Mouse (Mus musculus) forebrain, embryonic 15.5 days (tissue): ENCODE results near the gene Orai1. TPM values are rescaled to one million over a fixed set of nuclear protein-coding genes. Genes with fewer than 3 reads are reported as not detected.

Experiments used
- ATAC-seq: fragments of 200-750 bp; cut with Nextera tagmentation; replicated peaks from 2 replicates; pipeline ENCODE4 v1.8.0; 2017; ENCODE audit warnings: mild to moderate bottlenecking, moderate TSS enrichment, moderate library complexity
- H3K27ac ChIP-seq: fragments of 300-500 bp; sonication (generic); replicated peaks from 2 replicates; pipeline ENCODE4 v1.5.1; 2015; ENCODE audit warnings: mild to moderate bottlenecking, inconsistent platforms
- H3K27me3 ChIP-seq: fragments of 300-500 bp; sonication (generic); 2 replicates; pipeline ENCODE4 v1.6.1; 2015; ENCODE audit warnings: inconsistent platforms
- H3K36me3 ChIP-seq: fragments of 300-500 bp; sonication (generic); 2 replicates; pipeline ENCODE4 v1.6.1; 2015; ENCODE audit warnings: mild to moderate bottlenecking, inconsistent platforms
- H3K4me1 ChIP-seq: fragments of 300-500 bp; sonication (generic); 2 replicates; pipeline ENCODE4 v1.6.1; 2015; ENCODE audit warnings: inconsistent platforms
- H3K4me2 ChIP-seq: fragments of 300-500 bp; sonication (generic); replicated peaks from 2 replicates; pipeline ENCODE4 v1.6.1; 2015; ENCODE audit warnings: mild to moderate bottlenecking, inconsistent platforms
- H3K4me3 ChIP-seq: fragments of 300-500 bp; sonication (generic); 2 replicates; pipeline ENCODE4 v1.5.1; 2015; ENCODE audit warnings: mild to moderate bottlenecking, inconsistent platforms
- H3K9ac ChIP-seq: fragments of 300-500 bp; sonication (generic); replicated peaks from 2 replicates; pipeline ENCODE4 v1.6.1; 2015; ENCODE audit warnings: mild to moderate bottlenecking, inconsistent platforms
- H3K9me3 ChIP-seq: fragments of 300-500 bp; sonication (generic); 2 replicates; pipeline ENCODE4 v1.6.1; 2016; ENCODE audit warnings: inconsistent platforms
- WGBS: fragments of 180-500 bp; shearing (Covaris S2); methylation state at CpG from one replicate; pipeline ENCODE4 v1.1.7; 2015; ENCODE audit warnings: mixed read lengths; 5-methylcytosine and 5-hydroxymethylcytosine counted together
- polyA plus RNA-seq: library from polyadenylated mRNA; unstranded; fragments of >200 nt; fragmentation: Nextera tagmentation; extraction: Ambion mirVana; gene quantifications from 2 replicates; pipeline ENCODE4 v1.2.1, GENCODE M21; 2015

Gene Orai1
- polyA plus RNA-seq, 1 experiment from 2014 or later, result 14.9 TPM

DNA sequence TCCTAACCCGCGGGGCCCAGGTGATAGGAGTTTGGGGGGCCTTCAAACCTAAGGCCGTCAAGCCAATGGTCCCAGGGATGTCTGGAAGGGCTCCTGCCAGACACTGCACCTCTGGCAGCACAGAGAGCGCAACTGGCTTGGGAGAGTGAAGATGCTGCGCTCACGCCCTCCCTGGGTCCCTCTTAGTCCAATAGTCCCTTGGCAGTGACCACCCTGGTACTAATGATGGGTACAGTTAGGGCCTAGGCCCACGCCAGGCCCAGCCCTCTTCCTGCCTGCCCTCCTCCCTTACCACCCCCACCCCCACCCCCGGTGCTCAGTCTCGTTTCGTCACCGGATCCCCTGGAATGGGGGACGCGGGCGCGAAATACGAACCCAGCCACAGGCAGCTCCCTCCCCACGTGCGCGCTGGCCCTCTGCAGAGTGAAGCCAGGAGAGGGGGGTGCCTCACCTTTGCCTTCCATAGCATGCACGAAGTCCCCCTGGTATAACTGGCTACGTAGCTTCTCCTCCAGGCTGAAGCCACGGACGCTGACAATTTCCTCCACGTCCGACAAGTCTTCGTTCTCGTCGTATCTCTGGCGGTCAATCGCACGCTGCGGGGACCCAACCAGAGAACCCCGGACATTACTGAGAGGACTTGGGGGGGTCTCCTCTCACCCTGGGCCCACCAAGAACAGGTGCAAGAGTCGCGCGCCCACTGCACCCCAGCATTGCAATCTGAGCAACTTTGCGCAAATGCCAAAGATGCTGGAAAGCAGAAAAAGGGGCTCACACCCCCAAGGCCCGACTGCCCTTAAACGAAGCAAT is 27.5 kb upstream of the Orai1 start:
- H3K36me3 ChIP-seq, result no peaks in the 10 kb centered on the region
- H3K27ac ChIP-seq, result peak overlapping the region; percentile 94
- no peaks in the 10 kb centered on the region for H3K9me3 ChIP-seq
- peak overlapping the region; percentile 99 for H3K4me2 ChIP-seq
- H3K27me3 ChIP-seq, result no peaks in the 10 kb centered on the region
- H3K4me3 ChIP-seq, result peak overlapping the region; percentile 68
- H3K4me1 ChIP-seq, result peaks cover 64% of the 10 kb centered on the region
- ATAC-seq, result peak; percentile 39
- peak overlapping the region; percentile 68 for H3K9ac ChIP-seq
- 3% methylated on average over 39 of the region's 39 CpGs for WGBS

DNA sequence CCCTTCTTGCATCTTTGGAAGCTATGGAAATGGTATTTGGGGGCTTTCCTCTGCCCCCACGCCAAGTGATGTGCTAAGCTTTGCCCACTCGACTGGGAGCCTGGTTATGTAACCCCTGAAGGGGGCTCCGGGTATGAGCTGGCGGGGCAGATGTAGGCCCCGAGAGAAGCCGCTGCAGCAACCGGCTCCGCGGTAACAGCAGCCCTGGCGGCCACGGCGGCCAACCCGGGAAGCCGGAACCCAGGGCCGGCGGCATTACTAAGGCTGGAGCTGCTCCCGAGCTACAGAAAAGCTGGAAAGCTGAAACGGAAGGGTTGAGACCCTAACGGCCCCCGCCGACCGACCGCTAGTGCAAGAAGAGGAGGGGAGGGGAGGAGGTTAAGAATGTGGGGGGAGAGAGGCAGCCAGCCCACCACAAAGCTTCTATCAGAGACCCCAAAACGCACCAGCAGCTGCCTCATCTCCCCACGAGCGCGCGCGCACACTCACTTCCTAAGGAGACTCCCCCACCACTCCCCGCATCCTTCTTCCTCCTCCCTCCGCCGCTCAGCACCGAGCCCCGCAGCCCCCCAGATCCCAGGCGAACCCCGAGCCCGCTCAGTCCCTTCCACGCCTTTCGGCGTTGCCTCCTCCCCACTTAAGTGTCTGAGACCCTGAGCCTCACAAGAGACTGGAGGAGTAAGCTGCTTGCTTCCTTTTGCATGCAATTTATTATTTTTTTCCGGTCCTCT is 26.7 kb upstream of the Orai1 start:
- Histone ChIP-seq H3K9me3 (no peaks in the 10 kb centered on the region), H3K4me3 (peak overlapping the region; percentile 68), H3K4me2 (peak overlapping the region; percentile 99), H3K27ac (peak overlapping the region; percentile 94), H3K9ac (peak overlapping the region; percentile 68), H3K4me1 (peaks cover 64% of the 10 kb centered on the region), H3K36me3 (no peaks in the 10 kb centered on the region), H3K27me3 (no peaks in the 10 kb centered on the region)
- 0 out of 2 replicates have a peak, but pooled peaks have one; percentile 13 for ATAC-seq
- WGBS, result 1% methylated on average over 41 of the region's 41 CpGs

DNA sequence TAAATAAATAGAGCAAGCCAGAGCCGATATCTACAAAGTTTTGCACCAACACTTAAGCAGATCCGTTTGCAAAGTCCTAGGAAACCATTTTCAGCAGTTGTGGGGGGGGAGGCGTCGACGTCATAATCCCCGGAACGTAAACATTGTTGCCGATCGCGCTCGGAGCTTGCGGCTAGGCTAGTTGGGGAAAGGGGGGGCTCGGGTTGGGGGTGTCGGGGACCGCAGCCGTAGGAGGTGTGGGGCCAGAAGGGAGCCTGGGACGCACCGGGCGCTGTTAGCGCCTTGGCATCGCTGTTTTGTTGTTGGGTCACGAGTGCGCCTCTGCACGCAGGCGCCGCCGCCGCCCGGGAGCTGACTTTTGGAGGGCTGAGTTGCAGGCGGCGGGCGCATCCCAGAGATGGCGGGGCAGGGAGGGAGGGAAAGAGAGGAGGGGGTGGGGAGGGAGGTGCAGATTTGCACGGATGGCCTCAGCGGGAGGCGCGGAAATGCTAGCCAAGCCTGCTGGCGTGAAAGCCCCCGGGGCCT is 25.8 kb upstream of the Orai1 start:
- H3K4me2 ChIP-seq, result peak overlapping the region; percentile 99
- peak; percentile 80 for ATAC-seq
- H3K36me3 ChIP-seq, result no peaks in the 10 kb centered on the region
- peak overlapping the region; percentile 68 for H3K9ac ChIP-seq
- peak overlapping the region; percentile 68 for H3K4me3 ChIP-seq
- no peaks in the 10 kb centered on the region for H3K27me3 ChIP-seq
- H3K9me3 ChIP-seq, result no peaks in the 10 kb centered on the region
- H3K4me1 ChIP-seq, result peaks cover 64% of the 10 kb centered on the region
- under 1% methylated on average over 31 of the region's 39 CpGs for WGBS
- peak overlapping the region; percentile 94 for H3K27ac ChIP-seq

DNA sequence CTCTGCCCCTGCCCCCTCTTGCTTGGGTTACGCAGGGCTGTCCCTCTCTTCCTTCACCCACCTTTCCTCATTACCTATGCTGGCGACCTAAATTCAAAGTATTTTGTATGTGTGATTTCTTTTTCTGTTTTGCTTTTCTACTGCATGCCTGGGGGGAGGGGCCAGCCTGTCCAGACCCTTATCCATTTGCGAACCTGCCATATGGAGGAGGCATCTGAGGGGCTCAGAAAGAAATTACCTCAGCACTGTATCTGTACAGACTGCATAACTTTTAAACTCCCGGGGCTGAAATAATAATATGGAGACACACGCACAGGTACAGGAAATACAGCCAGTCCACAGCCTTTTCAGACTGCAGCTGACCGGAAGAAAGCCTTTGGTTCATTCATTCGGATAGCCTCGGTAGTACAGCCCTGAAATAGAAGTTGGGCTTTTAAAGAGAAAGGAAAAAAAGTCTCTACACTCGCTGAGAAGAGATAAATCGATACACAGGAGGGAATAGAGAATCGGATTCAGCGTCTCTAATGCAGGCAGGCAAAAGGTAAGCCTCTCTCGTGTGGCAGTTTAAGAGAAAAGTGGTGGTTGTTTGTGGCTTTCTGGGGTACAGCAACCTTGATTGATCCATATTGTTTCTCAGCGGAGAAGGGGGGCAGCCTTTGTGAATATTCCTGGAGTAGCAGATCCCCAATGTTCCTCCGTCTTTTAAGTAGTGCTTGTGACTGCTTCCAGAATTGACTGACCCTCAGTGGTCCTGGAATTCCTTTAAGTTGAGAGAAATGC is 25.1 kb upstream of the Orai1 start, which contains the start of gene Kdm2b:
Gene Kdm2b, minus strand, starts transcription at position 273 of the 780 bp plus-strand sequence.
- H3K4me2 ChIP-seq, result peak within 1 kb of the TSS; percentile 99

DNA sequence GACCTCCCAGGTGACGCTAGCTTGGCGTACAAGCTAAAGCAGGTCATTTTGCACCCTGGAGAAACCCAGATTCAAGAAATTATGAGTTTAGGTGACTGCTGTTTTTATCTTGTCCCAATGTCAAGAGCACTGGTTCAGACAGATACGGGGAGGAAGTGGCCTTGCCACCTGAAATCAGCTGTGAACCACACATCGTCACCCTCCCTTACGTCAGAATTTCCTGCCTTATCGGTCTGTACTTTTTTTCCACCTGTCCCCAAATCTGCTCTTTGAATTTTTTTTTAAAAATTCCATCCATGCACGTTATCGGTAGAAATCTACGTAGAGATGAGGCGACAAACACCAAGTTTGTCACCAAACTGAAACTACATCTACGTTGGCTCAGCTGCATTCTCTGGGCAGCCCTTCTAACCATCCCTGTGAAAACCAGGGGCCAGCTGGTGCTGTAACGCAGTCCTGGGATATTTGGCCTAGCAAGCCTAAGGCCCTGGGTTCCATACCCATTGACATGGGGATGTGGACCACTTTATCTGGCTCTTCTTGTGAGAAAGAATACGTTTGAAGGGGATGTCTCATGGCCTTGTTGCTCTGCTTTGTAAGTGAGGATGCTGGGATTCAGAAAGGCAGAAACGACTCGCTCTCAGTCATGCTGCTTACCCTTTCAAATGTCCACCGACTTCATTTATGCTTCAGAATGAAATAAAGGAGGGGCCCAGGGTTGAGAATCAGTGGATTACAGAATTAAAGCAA is 24.3 kb upstream of the Orai1 start:
- no peak for ATAC-seq
- H3K4me1 ChIP-seq, result peaks cover 57% of the 10 kb centered on the region

More for the DNA sequence above, 25.1 kb upstream of the Orai1 start, which contains the start of gene Kdm2b:
- H3K4me3 ChIP-seq, result peak within 1 kb of the TSS; percentile 68
- peak; percentile 78 for ATAC-seq
- H3K27ac ChIP-seq, result peak within 1 kb of the TSS; percentile 94
- WGBS, result 1% methylated on average over 15 of the region's 15 CpGs
- H3K27me3 ChIP-seq, result no peaks in the 10 kb centered on the region
- no peaks in the 10 kb centered on the region for H3K9me3 ChIP-seq
- peaks cover 64% of the 10 kb centered on the region for H3K4me1 ChIP-seq
- H3K36me3 ChIP-seq, result no peaks in the 10 kb centered on the region
- H3K9ac ChIP-seq, result peak within 1 kb of the TSS; percentile 68

DNA sequence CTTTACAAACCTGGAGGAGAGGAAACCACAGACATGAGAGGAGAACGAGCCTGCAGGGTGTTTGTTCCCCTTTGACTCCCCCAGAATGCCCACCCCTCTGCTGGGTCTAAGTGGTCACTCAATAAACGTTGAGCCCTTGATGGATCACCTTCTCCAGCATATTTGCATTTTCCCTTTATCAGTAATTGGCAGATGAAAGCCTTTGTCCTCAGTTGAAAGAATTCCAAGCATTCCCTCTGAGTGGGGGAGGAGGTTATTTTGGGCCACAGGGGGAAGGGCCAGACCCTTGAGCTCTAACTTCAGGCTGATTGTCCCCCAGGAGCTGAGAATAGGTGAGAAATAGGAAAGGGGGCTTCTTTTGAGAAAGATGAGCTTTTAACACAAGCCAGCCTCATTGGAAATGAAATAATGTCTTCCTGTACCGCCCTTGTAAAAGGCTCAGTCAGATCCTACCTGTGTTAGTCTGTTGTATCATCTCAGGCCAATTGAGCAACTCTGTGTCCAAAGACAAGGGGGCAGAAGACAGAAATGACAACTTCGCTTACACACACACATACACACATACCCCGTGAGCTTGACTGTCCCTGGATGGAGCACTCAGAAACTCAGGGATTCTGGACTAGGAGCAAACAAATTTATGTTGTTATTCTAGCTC is 23.4 kb upstream of the Orai1 start:
- peak overlapping the region; percentile 68 for H3K9ac ChIP-seq
- 31% methylated on average over 5 of the region's 5 CpGs for WGBS
- H3K4me2 ChIP-seq, result peak overlapping the region; percentile 99
- H3K27ac ChIP-seq, result peak overlapping the region; percentile 94
- peak overlapping the region; percentile 68 for H3K4me3 ChIP-seq
- H3K36me3 ChIP-seq, result no peaks in the 10 kb centered on the region
- H3K9me3 ChIP-seq, result no peaks in the 10 kb centered on the region
- no peaks in the 10 kb centered on the region for H3K27me3 ChIP-seq
- H3K4me1 ChIP-seq, result peaks cover 49% of the 10 kb centered on the region
- ATAC-seq, result no peak

More for the DNA sequence above, 24.3 kb upstream of the Orai1 start:
- H3K9me3 ChIP-seq, result no peaks in the 10 kb centered on the region
- H3K27ac ChIP-seq, result peak overlapping the region; percentile 94
- H3K4me3 ChIP-seq, result peak overlapping the region; percentile 68
- H3K36me3 ChIP-seq, result no peaks in the 10 kb centered on the region
- 10% methylated on average over 16 of the region's 16 CpGs for WGBS
- no peaks in the 10 kb centered on the region for H3K27me3 ChIP-seq
- peak overlapping the region; percentile 99 for H3K4me2 ChIP-seq
- peak overlapping the region; percentile 68 for H3K9ac ChIP-seq

DNA sequence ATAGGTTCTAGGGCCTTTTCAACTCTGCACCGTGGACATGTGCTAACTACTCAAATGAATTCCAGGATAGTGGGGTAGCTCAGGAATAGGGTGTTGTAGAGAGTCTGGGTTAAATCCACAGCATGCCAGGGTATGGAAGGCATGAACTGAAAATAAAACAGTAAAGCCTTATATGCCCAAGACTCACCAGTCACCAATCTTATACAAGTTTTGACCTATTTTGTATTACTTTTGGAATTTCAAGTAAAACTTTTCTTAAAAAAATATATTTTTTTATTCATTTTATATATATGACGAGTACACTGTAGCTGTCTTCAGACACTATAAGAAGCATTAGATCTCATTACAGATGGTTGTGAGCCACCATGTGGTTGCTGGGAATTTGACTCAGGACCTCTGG is 21.1 kb upstream of the Orai1 start:
- no peaks in the 10 kb centered on the region for H3K36me3 ChIP-seq
- no peak overlapping the region for H3K27ac ChIP-seq
- ATAC-seq, result no peak
- no peak overlapping the region for H3K4me3 ChIP-seq
- no peaks in the 10 kb centered on the region for H3K27me3 ChIP-seq
- no peaks in the 10 kb centered on the region for H3K9me3 ChIP-seq
- H3K4me2 ChIP-seq, result no peak overlapping the region
- H3K4me1 ChIP-seq, result peaks cover 33% of the 10 kb centered on the region
- WGBS, result 53% methylated on average over 2 of the region's 2 CpGs
- no peak overlapping the region for H3K9ac ChIP-seq

DNA sequence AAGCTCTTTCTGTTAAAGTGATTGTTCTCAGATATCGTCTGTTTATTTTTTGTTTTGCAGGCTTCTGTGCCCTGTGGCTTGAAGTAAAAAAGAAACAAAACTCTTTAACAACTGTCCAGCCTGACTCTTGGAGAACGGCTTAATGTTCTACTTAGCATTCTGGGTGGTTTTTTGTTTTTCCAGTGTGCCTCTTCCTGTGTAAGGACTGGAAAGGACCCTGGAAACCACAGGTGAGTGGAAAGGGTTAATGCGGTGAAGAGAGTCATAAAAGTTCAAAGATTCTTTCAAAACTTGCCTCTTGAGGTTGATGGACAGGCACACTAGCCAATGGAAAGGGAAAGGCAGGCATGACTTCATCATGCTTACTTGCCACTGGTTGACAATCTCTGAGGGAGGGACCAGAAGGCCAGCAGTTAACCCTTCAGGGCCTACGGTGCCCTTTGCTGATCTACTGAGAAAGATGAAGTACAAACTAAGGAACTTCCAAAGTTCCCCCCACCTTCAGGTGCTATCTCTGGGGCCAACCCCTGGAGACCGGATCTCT is 20.5 kb upstream of the Orai1 start:
- ATAC-seq, result 0 out of 2 replicates have a peak, but pooled peaks have one; percentile 55
- 11% methylated on average over 5 of the region's 5 CpGs for WGBS
- no peak overlapping the region for H3K4me2 ChIP-seq
- no peaks in the 10 kb centered on the region for H3K9me3 ChIP-seq
- H3K9ac ChIP-seq, result no peak overlapping the region
- no peak overlapping the region for H3K4me3 ChIP-seq
- no peaks in the 10 kb centered on the region for H3K27me3 ChIP-seq
- no peak overlapping the region for H3K27ac ChIP-seq
- H3K4me1 ChIP-seq, result peaks cover 32% of the 10 kb centered on the region
- H3K36me3 ChIP-seq, result no peaks in the 10 kb centered on the region

DNA sequence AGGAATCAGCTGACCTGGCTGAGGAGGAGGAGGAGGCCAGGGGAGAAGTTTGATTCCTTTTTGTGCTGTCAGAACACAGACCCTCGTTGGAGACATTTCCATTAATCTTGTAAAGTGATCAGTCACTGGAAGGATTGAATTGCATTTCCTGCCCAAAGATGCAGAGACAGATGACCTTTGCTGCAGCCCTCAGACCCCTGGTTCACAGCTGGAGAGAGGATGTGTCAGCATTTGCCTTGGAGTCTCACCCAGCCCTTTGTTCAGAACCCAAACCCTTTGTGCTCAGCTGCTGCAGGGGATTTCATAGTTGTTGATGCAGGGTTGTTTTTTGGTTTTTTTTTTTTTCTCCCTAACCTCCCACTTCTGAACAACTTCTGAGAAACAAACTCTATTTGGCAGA is 20.0 kb upstream of the Orai1 start:
- no peaks in the 10 kb centered on the region for H3K9me3 ChIP-seq
- peaks cover 26% of the 10 kb centered on the region for H3K4me1 ChIP-seq
- no peaks in the 10 kb centered on the region for H3K36me3 ChIP-seq
- ATAC-seq, result no peak
- H3K27ac ChIP-seq, result no peak overlapping the region
- 0% methylated on average over 1 of the region's 1 CpGs for WGBS
- H3K4me2 ChIP-seq, result no peak overlapping the region
- no peak overlapping the region for H3K9ac ChIP-seq
- H3K4me3 ChIP-seq, result no peak overlapping the region
- H3K27me3 ChIP-seq, result no peaks in the 10 kb centered on the region
